Mouse (Mus musculus) C2C12 (cell line): ENCODE data around the gene Ell.

Experiments used
- CEBPB ChIP-seq: IDR thresholded peaks from one replicate; pipeline ENCODE4 v1.6.1; 2011; ENCODE audit warnings: low read depth, mild to moderate bottlenecking, control low read depth, moderate library complexity
- CTCF ChIP-seq: IDR thresholded peaks from one replicate; pipeline ENCODE4 v1.5.1; 2011; ENCODE audit not compliant: control insufficient read depth, insufficient read depth, insufficient read length
- FOSL1 ChIP-seq: IDR thresholded peaks from one replicate; pipeline ENCODE4 v1.8.0; 2011; ENCODE audit warnings: mild to moderate bottlenecking, low read length; ENCODE audit not compliant: poor library complexity, insufficient read depth, severe bottlenecking
- MYOD1 ChIP-seq: IDR thresholded peaks from one replicate; pipeline ENCODE4 v1.6.1; 2011; ENCODE audit warnings: low read depth; ENCODE audit not compliant: control insufficient read depth, insufficient read length
- MYOG ChIP-seq: IDR thresholded peaks from one replicate; pipeline ENCODE4 v1.6.1; 2011; ENCODE audit not compliant: control insufficient read depth, insufficient read length; ENCODE audit errors: extremely low read depth
- USF1 ChIP-seq: IDR thresholded peaks from one replicate; pipeline ENCODE4 v1.6.1; 2011; ENCODE audit warnings: low read depth, mild to moderate bottlenecking, control low read depth, moderate library complexity

- TF ChIP-seq USF1 (no peak), CTCF (no peak), MYOD1 (no peak), FOSL1 (no peak), MYOG (no peak), CEBPB (no peak)
These were observed 21.2 kb upstream of the Ell start for GRCm38 (mm10) chr8:70517940-70518643.
